Mouse (Mus musculus) urinary bladder, adult 18-20 months (tissue): ENCODE results near the gene Tbl1x.
A peak's percentile ranks its signal among the peaks of the same experiment; 100 is the strongest.

Experiments
- DNase-seq, 2 experiments: peaks; one replicate each; pipeline ENCODE4 v3.0.0; 2022; ENCODE audit warnings: low spot score in 2 of 2, mixed read lengths in 2 of 2

Tbl1x gene

DNA sequence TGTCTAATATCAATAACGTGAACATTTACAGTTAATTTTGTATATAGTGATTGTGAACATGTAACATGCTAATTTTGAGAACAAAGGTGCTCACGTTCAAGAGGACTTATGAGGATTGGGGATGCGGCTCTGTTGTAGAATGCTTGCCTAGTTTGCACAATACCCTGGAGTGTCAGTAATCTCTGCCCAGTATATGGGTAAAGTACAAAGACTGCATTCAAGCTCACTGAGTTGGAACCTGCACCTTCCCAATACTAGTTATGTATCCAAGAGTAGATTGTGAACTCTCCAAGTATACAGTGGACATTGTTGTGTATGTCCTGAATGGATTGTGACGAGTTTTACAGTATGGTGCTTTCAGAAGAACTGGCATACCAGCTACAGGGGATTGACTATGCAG, 33.7 kb downstream of the Tbl1x start:
- no peak for DNase-seq

DNA sequence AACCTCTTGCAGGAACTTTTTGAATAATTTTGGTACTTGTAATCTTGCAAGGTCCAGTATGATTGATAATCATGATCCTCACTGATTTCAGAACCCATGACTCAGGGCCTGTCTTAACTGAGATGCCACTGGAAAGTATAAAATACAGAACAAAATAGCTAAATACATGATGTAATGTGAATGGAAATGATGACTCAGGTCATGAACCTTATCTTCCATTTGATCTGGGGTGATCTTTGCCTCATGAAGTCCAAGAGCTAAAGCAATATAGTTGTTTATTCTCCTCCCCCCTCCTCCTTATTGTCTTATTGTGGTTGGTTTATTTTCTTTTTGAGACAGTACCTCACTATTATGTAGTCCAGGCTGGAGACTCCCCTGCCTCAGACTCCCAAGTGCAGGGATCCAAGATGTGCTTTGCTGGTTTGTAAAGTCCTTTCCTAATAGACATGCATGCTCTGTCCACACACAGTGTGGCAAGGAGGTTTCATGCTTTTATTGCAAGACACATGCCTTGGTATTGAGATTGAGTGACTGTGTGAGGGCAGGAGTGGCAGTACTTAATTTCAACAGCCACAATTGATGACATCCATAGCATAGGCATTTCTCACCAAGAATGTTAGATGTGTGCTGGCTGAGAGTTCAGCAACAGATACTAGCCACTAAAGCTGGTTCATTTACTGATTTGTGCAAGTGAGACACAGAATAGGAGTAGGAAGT, 34.7 kb downstream of the Tbl1x start:
- no peak for DNase-seq

DNA sequence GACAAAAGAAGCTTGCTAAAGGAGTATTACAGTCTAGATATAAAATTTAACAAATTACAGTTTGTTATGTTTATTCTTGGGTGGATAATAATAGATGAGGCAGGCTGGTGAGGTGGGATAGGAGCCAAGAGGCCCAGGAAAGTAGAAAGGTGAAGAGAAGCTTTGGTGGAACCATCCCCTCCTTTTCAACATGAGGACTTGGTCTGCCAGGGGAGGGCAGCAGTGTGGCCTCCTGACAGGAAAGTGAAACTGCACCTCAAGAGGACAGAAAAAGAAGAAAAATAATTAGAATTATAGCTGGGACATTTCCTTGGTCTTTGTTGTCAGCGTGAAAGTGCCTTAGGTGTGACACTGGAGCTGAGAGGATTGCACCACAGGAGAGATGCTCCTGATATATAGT, 35.6 kb downstream of the Tbl1x start:
- no peak for DNase-seq

DNA sequence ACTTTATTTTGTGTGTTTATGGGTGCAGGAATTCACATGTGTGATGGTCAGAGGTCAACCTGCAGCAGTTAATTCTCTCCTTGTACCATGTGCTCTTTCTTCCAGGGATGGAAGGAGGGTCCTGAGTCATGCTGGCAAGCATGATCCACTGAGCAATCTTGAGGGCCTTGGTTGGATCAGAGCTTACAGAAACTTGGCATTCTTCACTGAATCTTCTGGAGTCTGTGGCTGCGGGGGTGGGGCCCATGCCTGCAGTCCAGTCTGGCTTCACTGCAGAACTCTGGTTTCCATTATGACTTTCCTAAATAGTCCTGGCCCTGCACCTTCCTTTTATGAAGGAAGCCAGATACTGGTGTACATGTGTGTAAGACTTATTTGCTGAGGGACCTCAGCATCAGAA, 38.1 kb downstream of the Tbl1x start:
- DNase-seq, result peak in 1 of 2 experiments; percentile 23

DNA sequence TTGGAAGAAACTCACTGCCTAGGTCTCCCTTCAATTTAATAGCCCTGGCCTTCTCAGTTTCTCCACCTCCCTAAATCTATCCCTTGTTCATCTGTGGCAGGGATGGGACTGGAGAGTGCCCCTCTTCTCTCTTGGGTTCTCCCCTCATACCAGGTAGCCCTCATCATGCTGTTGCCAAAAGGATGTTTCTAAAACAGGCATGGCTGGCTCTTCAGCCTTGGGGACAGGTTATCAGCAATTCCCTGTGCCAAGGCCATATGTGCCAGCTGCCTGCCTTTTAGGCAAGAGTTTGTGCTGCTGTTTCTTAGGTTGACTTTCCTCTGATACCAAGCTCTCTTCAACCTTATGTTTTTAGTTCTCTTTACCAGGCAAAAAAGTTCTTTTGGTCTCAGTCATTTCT, 39.6 kb downstream of the Tbl1x start:
- DNase-seq, result no peak

DNA sequence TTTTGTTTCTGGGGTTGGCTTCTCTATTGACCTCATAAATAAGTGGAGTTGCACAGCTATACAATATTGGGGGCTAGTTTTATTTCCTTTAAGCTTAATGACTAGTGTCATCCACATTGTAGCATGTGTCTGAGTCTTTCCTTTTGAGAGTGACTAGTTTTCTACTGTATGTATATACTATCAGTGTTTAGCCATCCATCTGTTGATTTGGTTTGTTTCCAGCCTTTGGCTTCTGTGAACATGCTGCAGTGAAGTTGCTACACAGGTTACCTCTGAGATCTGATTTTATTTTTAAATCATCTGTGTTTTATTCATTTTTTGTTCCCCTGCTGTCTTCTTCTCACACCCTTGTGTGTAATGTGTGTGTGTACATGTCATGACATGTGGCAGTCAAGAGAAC, 40.5 kb downstream of the Tbl1x start:
- DNase-seq, result no peak

DNA sequence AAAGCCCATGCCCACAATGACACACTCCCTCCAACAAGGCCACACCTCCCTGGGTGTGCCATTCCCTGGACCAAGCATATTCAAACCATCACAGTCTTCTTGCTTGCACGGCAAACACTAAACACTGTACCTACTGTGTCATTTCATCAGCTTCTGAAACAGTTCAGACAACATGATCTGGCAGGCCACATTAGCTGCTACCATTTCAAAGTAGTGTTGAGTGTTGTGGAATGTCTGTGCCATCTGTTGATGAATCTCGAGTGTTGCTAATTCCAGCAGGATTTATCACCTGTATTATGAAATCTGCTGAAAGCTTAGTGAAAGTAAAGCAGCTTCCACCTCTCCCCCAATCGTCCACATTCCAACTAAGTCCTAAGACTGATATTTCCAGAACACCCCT, 41.3 kb downstream of the Tbl1x start:
- no peak for DNase-seq

DNA sequence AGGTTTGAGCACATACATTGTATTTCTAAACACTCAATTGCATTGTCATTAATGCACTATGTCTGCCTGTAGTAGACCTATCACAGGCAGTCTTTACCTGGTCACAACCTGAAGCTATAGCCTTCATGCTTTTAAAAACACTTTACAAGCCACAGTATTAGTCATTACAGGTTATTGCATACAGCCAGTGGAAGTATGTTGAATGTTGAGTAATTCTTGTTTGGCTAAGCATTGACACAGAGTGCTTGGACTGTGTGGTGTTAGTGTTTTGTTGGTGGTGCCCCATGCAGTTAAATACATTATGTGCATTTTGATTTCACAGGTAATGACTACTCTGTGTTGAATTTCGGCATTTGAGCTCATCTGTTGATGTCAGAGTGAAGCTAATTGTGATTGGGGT, 45.2 kb downstream of the Tbl1x start:
- no peak for DNase-seq

DNA sequence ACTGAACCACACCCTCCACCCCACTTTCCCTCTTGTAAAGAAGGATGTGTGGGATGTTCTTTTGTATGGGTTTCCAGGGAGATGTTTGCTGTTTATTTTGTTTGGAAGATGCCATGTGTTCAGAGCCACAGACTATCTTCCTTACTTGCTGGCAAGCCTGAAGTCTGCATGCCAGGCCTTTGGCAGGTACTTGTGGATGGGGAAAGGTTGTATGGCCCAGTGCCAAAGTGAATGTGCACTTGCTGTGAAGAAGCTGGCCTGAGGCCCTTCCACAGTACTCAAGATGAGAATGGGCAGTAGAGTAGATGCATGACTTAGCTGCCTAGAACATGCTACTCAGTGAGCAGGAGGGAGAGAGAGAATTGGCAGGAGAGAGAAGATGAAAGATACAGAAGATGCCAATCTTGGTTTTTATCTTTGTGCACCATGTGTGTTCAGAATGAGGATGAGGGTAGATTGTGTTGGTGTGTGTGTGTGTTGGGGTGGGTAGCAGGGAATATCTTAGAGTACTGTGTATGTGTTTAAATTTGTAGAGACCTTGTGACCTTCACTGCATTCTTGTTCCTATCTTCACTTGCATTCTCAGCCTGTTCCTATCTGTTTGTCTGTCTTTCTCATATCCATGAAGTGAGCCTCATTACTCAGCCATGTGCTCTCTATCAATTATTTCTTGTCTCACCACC, 48.5 kb downstream of the Tbl1x start:
- DNase-seq, result no peak

DNA sequence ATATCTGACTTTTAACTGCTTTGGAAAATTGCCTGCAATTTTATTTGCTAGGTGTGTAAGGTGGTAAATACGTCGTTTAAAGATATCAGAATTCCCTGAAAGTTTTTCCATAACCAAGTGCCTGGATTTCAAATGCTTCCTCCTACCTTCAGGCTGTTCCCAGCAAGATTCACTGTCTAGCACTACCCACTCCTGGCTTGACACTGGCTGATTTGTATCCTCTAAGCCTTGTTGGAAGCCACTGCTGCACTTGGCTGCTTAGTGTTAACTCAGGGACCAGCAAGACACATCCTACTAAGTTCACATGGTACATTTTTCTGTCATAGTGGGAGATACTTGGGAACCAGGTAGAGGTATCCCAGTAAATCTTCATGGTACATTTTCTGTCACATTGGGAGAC, 52.8 kb downstream of the Tbl1x start:
- DNase-seq, result no peak

DNA sequence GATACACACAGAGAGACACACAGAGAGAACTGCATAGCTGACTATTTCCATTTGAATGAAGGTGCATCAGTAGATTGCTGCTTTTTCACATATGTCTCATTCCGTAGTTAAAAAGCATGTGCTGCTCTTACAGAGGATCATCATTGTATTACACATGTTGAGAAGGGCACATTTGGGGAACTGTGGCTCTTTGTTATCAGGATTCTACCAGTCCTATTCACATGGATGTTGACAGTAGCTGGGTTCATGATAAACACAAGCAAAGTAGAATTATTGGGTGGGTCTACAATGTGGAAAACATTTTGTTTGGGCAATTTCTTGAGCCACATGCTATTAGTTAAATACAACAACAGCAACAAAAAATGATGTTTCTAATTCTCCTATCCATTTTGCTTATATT, 55.9 kb downstream of the Tbl1x start:
- no peak for DNase-seq

DNA sequence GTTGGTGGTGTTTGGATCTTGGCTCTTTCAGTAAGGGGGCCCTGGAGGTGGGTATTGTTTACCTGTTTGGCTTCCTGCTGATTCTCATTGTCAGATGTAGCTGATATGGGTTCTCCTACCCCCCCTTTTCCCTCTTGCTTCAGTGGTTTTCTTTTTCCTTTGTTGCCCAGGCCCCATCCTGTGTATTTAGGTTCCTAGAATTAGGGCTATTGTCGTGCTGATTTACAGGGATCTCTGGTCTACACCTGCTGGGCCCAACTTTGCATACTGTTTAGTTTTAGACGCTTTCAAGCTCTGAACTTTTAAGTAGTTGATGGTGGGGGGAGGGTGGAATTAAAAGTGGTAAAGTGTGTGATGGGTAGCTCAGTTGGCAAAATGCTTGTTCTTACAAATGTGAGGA, 57.2 kb downstream of the Tbl1x start:
- no peak for DNase-seq

DNA sequence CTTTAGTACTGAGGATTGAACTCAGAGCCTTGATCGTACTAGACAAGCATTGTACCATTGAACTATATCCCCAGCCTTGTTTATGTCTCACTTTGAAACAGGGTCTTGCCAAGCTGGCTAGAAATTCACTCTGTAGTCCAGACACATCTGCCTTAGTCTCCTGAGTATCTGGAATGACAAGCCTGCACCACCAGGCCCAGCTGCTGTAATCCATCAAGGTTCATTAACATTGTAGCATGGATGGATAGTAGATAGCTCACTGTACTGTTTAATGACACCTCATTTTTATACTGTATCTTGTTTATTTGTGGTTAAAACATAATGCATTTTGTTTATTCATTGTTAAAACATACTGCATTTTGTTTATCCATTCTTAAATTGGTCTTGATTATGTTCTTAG, 62.9 kb downstream of the Tbl1x start:
- DNase-seq, result no peak

DNA sequence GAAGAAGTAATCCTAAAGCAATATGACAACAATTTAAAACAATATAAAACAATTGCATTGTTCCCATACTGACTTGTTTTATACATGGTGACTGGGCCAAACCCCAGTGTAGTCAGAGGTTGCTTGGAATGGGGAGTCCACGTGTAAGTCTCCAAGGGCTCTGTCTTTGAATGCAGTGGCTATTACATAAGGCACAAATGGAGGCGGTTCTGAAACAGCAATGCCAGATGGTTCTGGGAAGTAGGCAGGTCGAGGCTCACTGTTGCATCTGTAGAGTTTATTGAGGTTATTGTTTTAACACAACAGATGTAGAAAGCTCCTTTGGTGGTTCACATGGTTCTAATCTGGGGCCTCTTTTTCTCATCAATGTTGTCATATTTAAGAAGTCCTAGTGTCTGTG, 66.3 kb downstream of the Tbl1x start:
- no peak for DNase-seq

DNA sequence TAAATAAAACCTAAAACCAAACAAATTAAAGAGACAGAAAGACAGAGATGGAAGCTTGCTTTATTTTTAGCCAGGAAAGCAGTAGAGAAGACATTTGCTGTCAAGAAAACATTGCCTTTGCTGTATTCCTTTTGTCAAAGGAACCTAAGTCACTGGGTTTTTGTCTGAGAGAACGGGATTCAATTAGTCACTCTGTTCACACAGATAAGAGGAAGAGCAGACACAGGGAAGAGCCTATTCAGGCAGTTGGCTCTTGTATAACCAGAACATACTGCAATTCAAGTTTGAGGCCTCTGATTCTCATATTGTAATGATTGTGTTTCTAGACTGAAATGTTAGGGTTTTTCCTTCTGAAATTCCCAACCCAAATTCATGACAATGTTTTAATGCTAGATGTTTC, 67.4 kb downstream of the Tbl1x start:
- DNase-seq, result no peak

DNA sequence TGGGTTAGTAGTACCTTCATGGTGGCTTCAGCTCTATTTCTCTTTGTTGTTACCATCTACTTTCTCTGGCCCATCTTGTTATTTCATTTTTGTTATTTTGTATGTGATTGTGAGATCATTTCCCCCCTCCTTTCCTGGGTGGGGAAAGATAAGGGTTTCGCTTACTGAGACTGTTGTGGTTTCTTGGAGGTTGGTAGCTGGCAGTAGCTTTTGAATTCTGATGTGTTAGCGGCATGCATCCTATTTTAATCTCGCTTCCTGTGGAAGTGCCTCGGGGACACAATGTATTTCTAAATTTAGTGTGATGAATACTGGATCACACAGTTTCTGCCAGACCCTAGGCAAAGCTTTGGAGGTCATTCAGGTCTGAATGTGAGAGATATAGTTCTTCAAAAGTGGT, 69.2 kb downstream of the Tbl1x start:
- DNase-seq, result no peak

DNA sequence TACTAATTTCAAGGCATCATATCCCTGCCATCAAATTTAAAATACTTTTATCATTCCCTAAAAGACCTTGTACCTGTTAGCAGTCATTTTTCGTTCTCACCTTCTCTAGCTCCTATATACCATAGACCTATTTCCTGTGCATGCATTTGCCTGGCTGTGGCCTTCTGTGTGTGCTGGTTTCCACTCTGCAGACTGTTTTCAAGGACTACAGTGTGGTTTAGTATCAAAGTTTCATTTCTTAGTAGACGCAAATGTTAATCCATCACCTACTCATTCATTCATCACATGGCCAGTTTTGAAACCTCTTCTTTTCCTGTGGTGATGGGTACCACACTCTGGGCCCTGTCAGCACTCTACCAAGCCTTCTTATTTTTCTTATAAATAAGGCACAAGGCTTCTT, 75.2 kb downstream of the Tbl1x start:
- DNase-seq, result no peak

DNA sequence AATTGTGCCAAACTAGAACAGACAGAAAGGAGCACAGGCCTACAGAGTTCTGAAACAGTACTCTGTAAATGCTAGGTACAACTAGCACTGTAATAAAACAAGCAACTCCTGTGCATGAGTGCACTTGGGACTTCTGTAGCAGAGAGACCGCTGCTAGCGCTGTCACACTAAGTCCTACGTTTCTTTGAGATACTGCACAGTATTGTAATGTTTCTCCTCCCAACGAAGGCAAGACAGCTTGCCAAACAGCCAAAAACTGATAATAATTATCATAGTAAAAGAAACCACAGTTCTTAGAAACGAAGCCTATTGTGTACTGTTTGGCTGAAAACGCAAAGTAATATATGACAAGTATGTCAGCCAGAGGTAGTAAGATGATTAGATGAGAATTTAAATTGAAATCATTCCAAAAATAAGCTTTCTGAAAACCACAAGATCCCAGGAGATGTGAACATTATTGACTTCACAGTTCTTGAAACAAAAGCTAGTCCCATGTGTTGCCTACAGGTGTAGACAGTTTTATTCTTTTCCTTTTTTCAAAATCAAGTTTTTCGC, 83.9 kb downstream of the Tbl1x start:
- no peak for DNase-seq

DNA sequence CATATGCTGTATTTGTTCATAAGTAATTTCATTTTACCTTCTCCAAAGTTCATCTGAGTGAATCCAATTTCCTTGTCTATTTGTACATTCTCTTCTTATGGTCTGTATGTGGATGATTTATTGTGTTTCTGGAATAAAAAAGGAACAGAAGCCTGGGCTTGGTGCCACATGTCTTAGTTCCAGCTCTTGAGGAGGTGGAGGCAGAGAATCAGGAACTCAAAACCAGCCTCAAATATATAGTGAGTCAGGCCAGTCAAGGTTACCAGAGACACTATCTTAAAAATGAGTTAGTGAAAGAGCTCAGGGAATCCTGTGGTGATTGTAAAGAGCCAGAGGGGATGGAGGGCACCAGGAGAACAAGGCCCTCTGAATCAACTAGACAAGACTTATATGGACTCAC, 86.9 kb downstream of the Tbl1x start:
- no peak for DNase-seq

DNA sequence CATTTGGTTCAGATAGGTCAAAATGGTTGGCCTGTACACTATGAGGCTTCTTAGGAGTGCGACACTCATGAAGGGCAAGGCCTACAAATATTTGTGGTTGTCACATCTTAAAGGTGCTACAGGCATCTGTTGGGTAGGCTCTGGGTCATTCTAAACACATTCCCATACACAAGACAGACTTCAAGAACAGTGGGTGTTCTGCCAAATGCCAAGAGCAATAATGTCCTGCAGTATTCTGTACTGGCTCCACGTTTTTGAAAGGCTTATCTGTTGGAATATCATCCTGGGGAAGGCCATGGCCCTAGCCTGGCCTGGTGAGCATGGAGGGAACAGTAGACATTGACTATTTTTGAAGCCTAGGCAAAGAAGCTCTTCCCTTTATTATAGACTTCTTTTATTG, 87.9 kb downstream of the Tbl1x start:
- DNase-seq, result no peak

DNA sequence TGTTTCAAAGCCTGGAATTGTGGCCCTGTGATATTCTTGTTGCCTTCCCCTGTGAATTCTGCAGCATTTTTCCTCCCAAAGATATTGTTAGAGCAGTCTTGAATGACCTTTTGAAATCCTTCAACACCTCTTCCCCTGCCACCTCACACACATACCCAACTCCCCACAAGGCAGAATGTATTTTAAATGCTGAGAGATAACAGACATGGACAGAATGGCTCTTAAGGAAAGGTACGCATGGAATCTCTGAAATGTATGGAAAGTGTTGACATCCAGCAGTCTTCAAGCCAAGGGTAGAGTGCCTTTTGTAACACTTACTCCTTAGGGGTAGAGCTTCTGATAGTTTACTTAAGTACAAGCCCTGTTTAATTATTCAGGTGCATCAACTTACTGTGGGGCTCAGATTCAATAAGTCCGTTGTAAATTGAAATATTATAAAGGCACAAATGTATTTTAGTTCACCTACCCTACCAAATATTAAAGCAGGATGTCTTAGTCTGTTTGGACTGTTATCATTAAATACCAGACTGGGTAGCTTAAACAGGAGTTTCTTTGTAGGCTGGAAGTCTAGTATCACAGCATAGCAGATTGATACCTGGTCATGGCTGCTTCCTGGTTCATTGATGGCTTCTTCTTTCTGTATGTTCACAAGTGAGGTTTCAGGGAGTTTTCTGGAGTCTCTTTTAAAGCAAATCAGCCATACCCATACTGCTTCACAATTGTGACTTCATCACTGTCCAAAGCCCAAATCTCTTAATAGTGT, 92.9 kb downstream of the Tbl1x start:
- no peak for DNase-seq

DNA sequence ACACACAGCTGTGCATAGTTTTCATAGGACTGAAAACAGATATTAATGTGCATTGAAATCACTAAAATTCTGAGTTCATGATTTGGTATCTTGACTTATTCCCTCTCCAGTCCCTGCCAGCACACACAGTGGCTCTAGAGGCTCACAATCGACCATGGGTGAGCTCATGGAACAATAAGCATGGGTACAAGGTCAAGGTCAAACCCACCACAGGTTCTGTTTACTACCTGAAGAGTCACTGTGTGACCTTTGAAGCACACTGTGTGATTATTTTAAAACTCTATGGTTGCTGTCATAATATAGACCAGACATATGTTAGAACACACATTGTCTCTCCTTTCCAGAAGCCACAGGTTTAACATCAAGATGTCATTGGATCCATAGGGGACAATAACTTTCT, 96.7 kb downstream of the Tbl1x start:
- DNase-seq, result no peak
